Mouse (Mus musculus): Measurements from ENCODE around the gene Abca2.

GRCm38 (mm10) chr2:25488671-25489068 lies 60.2 kb downstream of the Abca2 start:
- TF ChIP-seq CTCF (IDR thresholded peaks at IDR 0.05; ENCODE audit: insufficient read depth, low read depth, low read length) (no peak), POLR2A (IDR thresholded peaks at IDR 0.05; ENCODE audit: insufficient read depth, low read depth, low read length) (no peak)

Measured in olfactory bulb, adult 2 months (tissue).